Mouse (Mus musculus) bone marrow macrophage, adult 2 months (primary cell): Measurements from ENCODE around the gene Ttc7b. TPM values are rescaled to one million over a fixed set of nuclear protein-coding genes. Genes with fewer than 3 reads are reported as not detected.
A peak's percentile ranks its signal among the peaks of the same experiment; 100 is the strongest.

Source experiments
- H3K27ac ChIP-seq: 2 replicates; pipeline ENCODE4 v1.5.1; 2012; ENCODE audit warnings: low read depth, low read length; ENCODE audit not compliant: insufficient read depth
- H3K4me1 ChIP-seq: 2 replicates; pipeline ENCODE4 v1.6.1; 2012; ENCODE audit warnings: low read length; ENCODE audit not compliant: control insufficient read depth, insufficient read depth
- H3K4me3 ChIP-seq: 2 replicates; pipeline ENCODE4 v1.5.1; 2012; ENCODE audit warnings: mild to moderate bottlenecking, low read length, moderate library complexity; ENCODE audit not compliant: insufficient read depth
- CTCF ChIP-seq: IDR thresholded peaks from 2 replicates; pipeline ENCODE4 v1.5.1; 2012; ENCODE audit warnings: low read depth, mild to moderate bottlenecking, low read length, moderate library complexity
- POLR2A ChIP-seq: IDR thresholded peaks from 2 replicates; pipeline ENCODE4 v1.6.1; 2012; ENCODE audit warnings: mild to moderate bottlenecking, low read depth, low read length, borderline replicate concordance
- polyA plus RNA-seq: library from polyadenylated mRNA; stranded (reverse); fragments of >200 nt; gene quantifications from 2 replicates; pipeline ENCODE4 v1.2.4, GENCODE M21; 2012; ENCODE audit not compliant: missing spikeins, insufficient read depth, insufficient read length

Gene Ttc7b
- polyA plus RNA-seq, 1 experiment = 18.8 TPM

GRCm38 (mm10) chr12:100539158-100539714, 18.6 kb upstream of the Ttc7b start:
- Histone ChIP-seq H3K27ac (no peak overlapping the region), H3K4me1 (peaks cover 44% of the 10 kb centered on the region), H3K4me3 (no peak overlapping the region)
- TF ChIP-seq CTCF = no peak
- TF ChIP-seq POLR2A = no peak

DNA sequence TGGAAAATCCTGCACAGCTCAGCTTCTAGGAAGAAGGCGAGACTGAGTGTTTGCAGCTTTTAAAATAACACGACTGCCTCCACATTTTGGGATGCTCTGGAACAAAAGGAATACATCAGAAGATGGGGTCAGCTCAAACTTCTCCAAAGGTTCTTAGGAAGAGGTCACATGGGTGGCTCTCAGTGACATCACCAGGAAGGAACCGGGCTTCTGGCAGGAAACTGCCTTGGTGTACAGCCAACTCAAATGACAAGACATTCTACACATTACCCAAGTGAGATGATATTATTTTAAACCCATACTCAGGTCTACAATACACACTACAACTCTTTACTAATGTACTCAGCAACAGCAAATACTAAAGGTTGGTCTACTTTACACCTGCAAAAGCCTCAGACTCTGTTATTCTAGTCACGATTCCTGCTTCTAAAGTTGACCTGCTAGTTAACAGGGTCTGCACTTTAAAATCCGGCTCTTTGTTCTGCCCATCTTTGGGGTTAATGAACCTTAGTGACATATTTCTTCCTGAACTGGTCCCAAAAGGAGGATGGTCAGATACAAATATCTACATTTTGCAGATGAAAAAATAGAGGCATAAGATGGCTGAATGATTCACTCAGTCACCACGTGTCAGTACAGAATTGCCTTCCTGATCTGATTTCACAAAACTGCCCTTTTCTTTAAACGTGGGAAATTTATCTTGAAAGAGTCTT, 18.0 kb upstream of the Ttc7b start:
- H3K27ac ChIP-seq = peak overlapping the region; percentile 52
- no peak for TF ChIP-seq POLR2A
- TF ChIP-seq CTCF = no peak
- no peak overlapping the region for H3K4me3 ChIP-seq
- peaks cover 45% of the 10 kb centered on the region for H3K4me1 ChIP-seq

- TF ChIP-seq POLR2A (no peak), CTCF (no peak)
- no peak overlapping the region for H3K4me3 ChIP-seq
- H3K4me1 ChIP-seq = peaks cover 45% of the 10 kb centered on the region
- H3K27ac ChIP-seq = no peak overlapping the region
Measured at GRCm38 (mm10) chr12:100537091-100537490, 16.5 kb upstream of the Ttc7b start.

DNA sequence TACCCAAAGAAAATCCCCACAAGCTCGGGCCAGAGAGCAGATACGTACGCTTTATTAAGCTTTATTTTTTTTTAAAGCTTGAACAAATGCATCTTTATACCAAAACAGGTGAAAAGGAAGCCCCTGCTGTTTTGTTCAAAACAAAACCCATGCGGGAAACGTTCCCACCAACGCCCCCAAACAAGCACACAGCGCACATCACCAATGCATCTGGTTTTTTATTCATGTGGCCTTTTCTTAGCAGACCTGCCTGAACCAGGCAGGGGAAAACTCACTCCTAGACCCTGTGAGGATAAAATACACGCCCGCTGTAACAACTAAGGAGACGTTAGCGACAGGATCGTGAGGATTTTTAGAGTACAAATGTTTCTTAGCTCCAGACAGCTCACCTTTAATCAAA, 14.4 kb upstream of the Ttc7b start:
- TF ChIP-seq POLR2A = no peak
- TF ChIP-seq CTCF = no peak
- Histone ChIP-seq H3K27ac (no peak overlapping the region), H3K4me3 (no peak overlapping the region), H3K4me1 (peaks cover 53% of the 10 kb centered on the region)

DNA sequence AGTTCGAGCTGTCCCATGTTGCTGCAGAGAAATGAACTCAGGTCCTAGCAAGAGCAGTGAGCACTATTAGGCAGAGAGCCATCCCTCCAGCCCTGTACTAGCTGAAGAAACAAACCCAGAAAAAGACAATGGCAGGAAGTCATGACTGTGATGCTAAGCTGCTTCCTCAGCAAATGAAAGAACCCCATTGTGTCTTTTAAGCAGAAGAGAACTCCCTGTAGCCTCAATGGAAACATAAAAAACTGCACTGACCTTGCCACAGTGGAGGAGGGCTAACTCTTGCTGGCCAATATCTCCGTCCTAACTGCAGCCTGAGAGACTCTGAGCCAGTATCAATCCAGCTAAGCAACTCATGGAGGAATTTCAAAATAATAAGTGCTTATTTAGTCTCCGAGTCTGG, 13.4 kb upstream of the Ttc7b start:
- no peak overlapping the region for H3K4me3 ChIP-seq
- H3K27ac ChIP-seq = peak overlapping the region; percentile 39
- peaks cover 55% of the 10 kb centered on the region for H3K4me1 ChIP-seq
- TF ChIP-seq POLR2A (no peak), CTCF (no peak)

DNA sequence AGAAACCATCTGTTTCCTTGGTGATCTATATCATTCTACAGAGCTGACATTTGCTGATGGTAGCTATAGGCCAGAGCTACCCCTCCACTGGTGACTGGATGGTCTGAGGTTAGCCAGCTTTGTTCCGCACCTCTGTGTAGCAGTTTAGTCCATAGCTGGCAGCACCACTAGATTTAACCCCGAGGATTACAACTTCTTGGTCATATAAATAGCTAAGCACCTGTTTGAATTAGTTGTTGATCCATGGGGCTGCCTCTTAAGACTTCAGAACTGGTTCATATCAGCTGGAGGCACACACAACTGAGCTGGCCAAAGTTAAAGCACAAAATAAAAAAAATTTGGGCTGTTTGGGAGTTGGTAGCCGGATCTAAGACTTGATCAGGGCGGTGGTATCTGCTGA, 12.6 kb upstream of the Ttc7b start:
- no peak overlapping the region for H3K27ac ChIP-seq
- TF ChIP-seq POLR2A (no peak), CTCF (no peak)
- H3K4me3 ChIP-seq = no peak overlapping the region
- H3K4me1 ChIP-seq = peaks cover 53% of the 10 kb centered on the region

DNA sequence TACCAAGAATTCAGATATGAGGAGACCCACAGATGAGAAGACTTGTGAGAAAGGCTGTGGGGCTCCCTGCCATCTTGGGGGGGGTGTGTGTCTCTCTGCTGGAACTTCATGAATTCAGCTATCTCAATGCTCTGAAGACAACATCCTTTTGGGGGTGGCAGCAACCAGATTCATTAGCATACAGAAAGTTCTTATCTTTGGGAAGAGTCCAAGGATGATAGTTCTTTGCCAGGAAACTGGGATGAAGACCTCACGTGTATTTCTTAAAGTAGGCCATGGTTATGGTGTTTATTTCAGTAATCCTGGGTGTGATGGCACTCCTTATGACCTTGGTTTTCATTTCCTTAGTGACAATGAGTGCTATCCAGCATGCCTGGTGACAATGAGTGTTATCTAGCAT, 11.1 kb upstream of the Ttc7b start:
- TF ChIP-seq POLR2A = no peak
- TF ChIP-seq CTCF = no peak
- Histone ChIP-seq H3K27ac (no peak overlapping the region), H3K4me3 (no peak overlapping the region), H3K4me1 (peaks cover 57% of the 10 kb centered on the region)

DNA sequence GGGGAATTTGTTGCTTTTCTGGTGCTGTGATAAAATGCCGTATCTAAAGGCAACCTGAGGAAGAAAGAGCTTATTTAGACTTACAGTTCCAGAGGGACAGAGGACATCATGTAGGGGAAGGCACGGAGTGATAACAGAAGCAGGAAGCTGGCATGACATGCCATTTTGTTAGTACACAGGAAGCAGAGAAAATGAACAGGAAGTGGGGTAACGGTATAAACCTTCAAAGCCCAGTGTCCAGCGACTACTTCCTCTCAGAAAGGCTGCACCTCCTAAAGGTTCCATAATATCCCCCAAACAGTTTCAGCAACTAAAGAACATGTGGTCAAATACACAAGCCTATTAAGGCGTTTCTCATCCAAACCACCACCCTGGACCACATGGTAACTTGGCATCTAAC, 10.2 kb upstream of the Ttc7b start:
- Histone ChIP-seq H3K4me3 (no peak overlapping the region), H3K4me1 (peaks cover 64% of the 10 kb centered on the region), H3K27ac (peak overlapping the region; percentile 28)
- TF ChIP-seq CTCF (no peak), POLR2A (no peak)

DNA sequence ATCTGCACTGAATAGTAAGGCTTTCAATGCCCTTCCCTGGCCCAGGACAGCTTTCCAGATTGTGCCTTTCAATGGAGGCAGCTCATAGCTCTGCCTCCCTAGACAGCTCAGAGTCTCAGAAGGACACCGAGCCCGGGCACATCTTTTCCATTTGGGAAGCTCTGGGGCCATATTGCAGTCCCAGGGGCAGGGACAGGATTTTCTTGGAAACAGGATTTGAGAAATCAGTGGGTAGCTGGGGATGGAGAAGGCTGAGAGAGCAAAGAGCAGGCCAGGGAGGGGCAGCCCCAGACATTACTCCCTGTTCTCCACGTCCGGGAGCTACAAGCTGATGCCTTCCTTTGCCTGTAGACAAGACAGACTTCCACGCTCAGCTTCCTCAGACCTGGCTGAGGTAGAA, 9.0 kb upstream of the Ttc7b start:
- H3K4me3 ChIP-seq = no peak overlapping the region
- H3K27ac ChIP-seq = peak overlapping the region; percentile 33
- H3K4me1 ChIP-seq = peaks cover 73% of the 10 kb centered on the region
- TF ChIP-seq POLR2A (no peak), CTCF (no peak)

- Histone ChIP-seq H3K27ac (peak overlapping the region; percentile 89), H3K4me1 (peaks cover 70% of the 10 kb centered on the region)
Measured at GRCm38 (mm10) chr12:100529172-100529571, 8.5 kb upstream of the Ttc7b start.

DNA sequence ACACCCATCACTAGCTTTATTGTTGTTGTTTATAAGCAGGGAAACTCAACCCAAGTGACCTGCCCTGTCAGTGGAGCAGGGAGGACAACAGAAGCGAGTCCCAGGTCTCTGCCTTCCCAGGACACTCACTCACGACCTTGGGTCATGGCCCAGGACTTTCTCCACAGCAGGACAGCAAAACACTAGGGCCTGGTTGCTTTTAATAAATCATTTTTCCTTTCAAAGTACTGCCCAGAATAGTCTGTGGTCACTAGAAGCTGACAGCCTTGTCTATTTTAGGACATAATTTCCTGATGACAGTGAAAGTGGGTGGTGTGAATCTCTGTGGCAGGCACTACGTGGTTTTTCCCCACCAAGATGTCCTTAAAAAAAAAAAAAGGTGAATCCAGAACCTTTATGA, 7.6 kb upstream of the Ttc7b start:
- TF ChIP-seq CTCF (no peak), POLR2A (no peak)
- Histone ChIP-seq H3K27ac (peak overlapping the region; percentile 89), H3K4me1 (peaks cover 66% of the 10 kb centered on the region), H3K4me3 (peak overlapping the region; percentile 12)

More at GRCm38 (mm10) chr12:100529172-100529571, 8.5 kb upstream of the Ttc7b start:
- H3K4me3 ChIP-seq = peak overlapping the region; percentile 8; the same call in 1 of the 2 replicates
- no peak for TF ChIP-seq CTCF
- TF ChIP-seq POLR2A = no peak
